Mouse (Mus musculus): ENCODE results near the gene Ninj1. TPM values are rescaled to one million over a fixed set of nuclear protein-coding genes. Genes with fewer than 3 reads are reported as not detected.

The Ninj1 gene
- polyA plus RNA-seq, 1 experiment from 2014 or later: 16.9 TPM

DNA sequence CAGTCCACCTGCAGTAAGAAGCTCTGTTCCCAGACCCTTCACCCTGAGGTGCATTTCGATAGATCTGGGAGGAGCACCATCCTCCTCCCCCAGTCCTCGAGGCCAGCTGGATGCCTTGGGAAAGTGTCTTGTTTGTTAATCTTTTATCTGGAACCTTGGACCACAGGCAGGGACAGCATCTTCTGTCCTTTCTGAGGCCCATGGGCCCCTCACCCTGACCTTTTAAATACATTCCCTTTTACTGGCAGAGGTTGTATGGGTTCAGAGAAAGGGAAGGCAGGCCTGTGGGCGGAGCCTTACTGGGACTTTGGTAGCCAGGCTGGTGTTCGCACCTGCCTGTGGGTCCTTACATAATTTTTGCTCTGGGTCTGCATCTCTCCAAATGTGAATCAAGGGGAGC is 58.0 kb downstream of the Ninj1 start:
- Histone ChIP-seq H3K4me1 (peaks cover 15% of the 10 kb centered on the region), H3K27ac (no peak overlapping the region), H3K9me3 (no peaks in the 10 kb centered on the region), H3K27me3 (peaks cover 42% of the 10 kb centered on the region), H3K4me3 (replicated peaks) (no peak overlapping the region), H3K36me3 (replicated peaks) (no peaks in the 10 kb centered on the region), H3K9ac (no peak overlapping the region), H3K4me2 (no peak overlapping the region)
- WGBS: 52% methylated on average over 4 of the region's 4 CpGs
- no peak for ATAC-seq (ENCODE audit: low FRiP score)

Other genes with a start within 250 kb of the Ninj1 start
- gene Fam120a, start 219.5 kb upstream of the Ninj1 start, polyA plus RNA-seq (2016; fragmentation: Nextera tagmentation; extraction: Ambion mirVana): 18.2 and 18.5 TPM in 2 replicates
- 11.4 and 13.7 TPM in 2 replicates for gene Wnk2, start 39.5 kb upstream of the Ninj1 start, polyA plus RNA-seq (2016; fragmentation: Nextera tagmentation; extraction: Ambion mirVana)
- 15.3 and 17.2 TPM in 2 replicates for gene Card19, start 28.6 kb downstream of the Ninj1 start, polyA plus RNA-seq (2016; fragmentation: Nextera tagmentation; extraction: Ambion mirVana)
- 0.69 and 0.84 TPM in 2 replicates for gene Susd3, start 61.2 kb downstream of the Ninj1 start, polyA plus RNA-seq (2016; fragmentation: Nextera tagmentation; extraction: Ambion mirVana)
- 1.7 and 2.5 TPM in 2 replicates for gene Fgd3, start 132.8 kb downstream of the Ninj1 start, polyA plus RNA-seq (2016; fragmentation: Nextera tagmentation; extraction: Ambion mirVana)
- 38.9 and 39.1 TPM in 2 replicates for gene Bicd2, start 154.1 kb downstream of the Ninj1 start, polyA plus RNA-seq (2016; fragmentation: Nextera tagmentation; extraction: Ambion mirVana)
- 15.2 and 15.6 TPM in 2 replicates for gene Ippk, start 233.8 kb downstream of the Ninj1 start, polyA plus RNA-seq (2016; fragmentation: Nextera tagmentation; extraction: Ambion mirVana)

Data from forebrain, embryonic 12.5 days (tissue).